Mouse (Mus musculus) granulocyte monocyte progenitor cell, adult 5-6 weeks (primary cell): Measurements from ENCODE around the gene Fkbp11. TPM values are rescaled to one million over a fixed set of nuclear protein-coding genes. Genes with fewer than 3 reads are reported as not detected.
A peak's percentile ranks its signal among the peaks of the same experiment; 100 is the strongest.

Experiments
- ATAC-seq: replicated peaks from 2 replicates; pipeline ENCODE4 v1.8.0; 2016; ENCODE audit warnings: mild to moderate bottlenecking, moderate TSS enrichment, inconsistent platforms; ENCODE audit not compliant: poor library complexity, severe bottlenecking
- total RNA-seq, 2 experiments: library from RNA; stranded (forward) in 1 of 2; stranded (reverse) in 1 of 2; fragments of 200-712, 200-1000 nt in 1 of 2; fragments of >200 nt in 1 of 2; fragmentation: Nextera tagmentation in 1 of 2; gene quantifications; 2 replicates each; pipeline ENCODE4 v1.2.3; 2014 to 2017

Fkbp11 gene
- total RNA-seq, 2 experiments from 2014 or later: 37.6 to 63.8 TPM

DNA sequence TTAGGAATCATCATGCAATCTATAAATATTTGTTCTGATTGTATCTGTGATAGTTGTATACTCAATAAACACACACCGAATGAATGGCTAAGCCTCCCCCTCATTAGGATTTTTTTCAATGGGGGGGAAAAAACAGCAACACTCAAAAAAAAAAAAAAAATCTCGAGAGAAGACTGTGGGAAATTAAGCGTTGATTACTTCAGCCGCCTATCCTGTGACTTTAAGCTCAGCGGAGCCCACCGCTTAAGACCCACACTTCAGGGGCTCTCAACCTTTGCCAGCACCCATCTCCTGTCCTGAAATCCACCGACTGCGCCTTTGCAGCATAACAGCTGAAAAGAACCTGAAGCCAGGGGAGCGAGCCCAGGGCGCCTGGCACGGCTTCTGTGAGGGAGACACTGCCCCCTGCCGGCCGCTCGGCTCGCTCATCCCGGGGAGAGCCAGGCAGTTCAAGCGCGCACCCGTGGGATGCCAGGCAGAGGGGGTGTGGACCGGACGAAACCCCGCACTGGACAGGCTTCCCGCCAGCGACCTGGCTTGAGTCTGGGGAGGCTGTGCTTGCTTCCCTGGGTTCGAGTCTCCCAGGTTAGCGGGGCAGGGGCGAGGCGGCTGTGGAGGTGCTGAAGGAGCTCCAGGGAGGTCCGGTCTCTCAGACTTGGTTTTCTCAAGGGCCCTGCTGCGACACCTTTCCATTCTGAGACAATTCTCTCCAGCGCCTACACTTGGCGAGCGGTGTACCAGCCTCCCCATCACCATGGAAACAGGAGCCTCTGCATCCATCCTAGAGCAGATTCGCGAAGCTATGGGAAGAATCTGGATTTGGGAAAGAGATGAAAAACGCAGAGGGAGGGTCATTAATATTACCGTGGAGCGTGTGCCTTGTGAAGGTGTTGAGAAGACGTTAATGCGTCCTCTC is 28.6 kb downstream of the Fkbp11 start:
- ATAC-seq: peak; percentile 99

DNA sequence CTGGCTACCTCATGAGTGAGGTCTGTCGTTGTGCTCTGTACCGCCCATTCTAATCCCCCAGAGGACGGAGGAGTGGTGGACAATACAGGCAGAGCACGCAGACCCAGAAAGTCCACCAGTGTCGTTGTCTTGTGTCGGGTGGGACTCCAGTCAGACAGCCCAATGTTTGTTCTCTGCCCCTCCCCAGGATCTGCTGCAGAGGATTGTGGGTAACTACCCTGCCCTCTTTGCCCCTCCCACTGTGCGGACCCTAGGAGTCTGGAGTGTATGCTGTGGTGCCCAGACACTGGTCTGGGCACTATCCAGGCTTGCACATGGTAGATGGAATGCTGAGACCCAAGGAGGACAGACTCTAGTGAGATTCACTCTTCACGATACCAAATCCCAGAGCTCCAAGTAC is 31.8 kb downstream of the Fkbp11 start:
- no peak for ATAC-seq

DNA sequence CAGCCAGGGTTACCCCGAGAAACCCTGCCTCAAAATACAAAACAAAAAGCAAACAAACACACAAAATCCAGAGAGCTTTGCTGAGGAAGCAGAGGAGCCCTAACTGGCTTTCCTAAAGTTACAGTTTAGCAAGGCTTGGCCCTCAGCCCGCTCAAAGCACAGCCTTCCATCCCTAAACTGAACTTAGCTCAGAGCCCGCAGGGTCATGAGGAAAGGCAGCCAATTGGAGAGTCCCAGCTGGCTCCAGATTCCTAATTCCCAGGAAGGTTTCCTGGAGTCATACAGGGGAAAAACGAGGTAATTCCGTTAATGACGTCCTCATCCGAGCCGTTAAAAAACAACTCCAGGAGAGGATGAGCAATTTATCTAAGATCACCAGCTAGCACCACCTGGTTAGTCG is 32.3 kb downstream of the Fkbp11 start:
- no peak for ATAC-seq

DNA sequence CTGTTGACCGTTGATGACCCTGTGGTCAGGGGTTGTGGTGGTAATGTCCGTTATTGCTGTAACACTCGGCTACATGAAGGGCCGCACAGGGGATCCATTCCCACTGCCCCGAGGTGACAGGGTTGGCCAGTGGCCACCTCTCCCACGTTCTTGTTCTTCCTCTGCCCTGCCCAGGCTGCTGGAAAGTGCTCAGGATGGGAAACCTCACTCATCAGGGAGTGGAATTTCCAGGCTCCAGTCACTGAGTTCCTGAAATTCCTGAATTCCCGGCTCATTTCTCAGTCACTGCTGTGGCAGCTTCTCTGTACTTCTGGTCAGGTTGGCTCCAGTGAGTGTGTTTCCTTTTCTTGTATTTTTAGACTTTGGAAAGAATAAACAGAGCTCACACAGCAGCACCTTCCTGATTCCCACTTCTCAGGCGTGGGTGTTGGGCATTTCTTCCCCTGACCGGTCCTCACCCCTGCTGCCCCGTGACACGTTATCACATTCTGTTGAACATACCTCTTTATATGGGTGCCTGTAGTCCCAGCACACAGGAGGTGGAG is 35.8 kb downstream of the Fkbp11 start:
- peak; percentile 54 for ATAC-seq

DNA sequence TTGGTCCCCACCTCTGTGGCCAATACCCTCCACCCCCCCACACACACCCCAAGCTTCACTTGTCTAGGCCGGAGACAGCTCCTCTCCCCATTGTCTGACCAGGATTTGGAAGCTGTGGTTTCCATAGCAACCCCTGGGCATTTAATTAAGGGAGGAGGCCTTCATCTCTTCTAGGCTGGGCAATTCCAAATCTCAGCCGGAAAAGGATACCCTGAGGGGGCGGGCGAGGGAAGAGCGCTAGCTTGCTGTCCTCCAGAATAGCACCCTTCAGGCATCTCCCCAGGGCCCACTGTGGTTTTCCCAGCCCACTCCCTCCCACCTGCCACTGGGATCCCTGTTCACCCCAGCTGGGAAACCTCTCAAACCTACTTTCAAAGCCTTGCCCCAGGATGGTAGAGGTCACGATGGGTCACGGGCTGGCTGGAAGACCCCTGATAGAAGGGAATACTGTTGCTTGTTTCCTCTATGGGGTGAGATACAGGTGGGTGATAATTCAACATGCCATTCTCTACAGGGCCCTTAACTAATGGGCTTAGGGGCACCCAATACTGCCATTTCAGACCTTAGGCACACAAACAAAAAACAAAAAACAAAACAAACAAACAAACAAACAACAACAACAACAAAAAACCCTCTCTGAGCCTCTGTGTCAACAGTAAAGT is 36.4 kb downstream of the Fkbp11 start:
- ATAC-seq: no peak

DNA sequence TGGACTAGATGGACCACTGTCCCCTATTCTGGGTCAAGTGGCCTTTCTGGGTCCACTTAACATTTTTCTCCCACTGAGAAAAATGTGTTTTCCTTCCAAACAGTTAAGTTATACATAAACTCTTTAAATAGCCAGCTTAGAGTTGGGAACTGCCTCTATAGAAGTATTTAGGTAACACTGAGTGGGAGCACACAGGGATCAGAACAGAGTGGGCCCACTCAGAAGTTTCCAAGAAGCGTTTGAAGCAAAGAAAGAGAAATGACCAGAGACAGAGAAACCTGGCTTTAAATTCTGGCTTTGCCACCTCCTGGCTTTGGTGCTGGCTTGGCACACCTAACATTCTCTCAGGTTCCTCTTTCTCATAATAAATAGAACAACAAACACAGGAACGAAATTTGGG is 38.3 kb downstream of the Fkbp11 start:
- no peak for ATAC-seq

DNA sequence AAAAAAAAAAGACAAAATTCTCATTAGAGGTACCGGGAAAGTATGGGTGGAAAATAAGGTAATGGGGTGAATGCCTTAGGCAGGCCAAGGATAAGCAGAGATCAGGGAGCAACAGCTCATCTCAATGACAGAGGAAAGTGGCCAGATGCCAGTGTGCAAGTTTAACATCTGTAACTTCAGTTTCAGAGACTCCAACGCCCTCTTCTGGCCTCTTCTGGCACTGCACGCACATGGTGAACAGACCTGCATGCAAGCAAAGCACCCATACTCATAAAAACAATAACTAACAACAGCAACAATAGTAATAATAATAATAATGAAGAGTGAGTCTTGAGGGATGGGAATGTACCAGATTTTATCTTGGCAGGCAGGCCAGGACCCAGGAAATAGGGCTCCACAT is 42.1 kb downstream of the Fkbp11 start:
- ATAC-seq: no peak

DNA sequence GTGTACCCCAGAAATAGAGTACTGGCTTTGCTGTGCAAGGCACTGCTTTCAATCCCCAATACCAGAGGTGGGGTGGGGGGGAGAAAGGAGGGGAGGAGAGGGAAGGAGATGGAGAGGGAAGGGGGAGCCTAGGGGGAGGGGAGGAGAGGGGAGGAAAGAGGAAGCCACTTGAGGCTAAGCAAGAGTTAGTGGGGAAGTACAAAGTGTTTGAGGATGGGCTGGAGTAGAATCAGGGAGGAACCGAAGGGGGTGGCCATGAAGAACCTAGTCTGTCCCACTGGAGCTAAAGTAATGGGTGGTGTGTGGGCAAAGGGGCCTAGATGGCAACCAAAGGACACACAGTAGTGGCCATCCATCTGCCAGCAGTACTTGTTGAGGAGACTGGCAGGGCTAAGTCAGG is 44.3 kb downstream of the Fkbp11 start:
- peak; percentile 78 for ATAC-seq

DNA sequence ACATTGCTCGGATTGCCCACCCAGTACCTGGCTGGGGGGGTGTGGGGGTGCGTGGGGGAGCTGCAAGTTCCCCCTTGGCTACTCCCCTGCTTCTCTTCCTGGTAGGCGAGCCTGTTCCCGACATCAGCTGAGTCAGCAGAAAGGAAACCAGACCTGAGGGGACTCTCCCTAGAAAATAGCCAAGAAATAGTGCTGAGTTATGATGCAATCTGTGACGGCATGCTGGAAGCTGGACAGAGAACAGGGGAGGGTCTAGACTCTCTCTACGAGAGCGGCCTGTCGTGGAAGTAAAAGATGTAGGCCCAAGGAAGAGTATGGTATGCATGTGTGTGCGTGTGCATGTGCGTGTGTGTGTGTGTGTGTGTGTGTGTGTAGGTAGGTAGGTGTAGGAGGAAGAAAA is 44.8 kb downstream of the Fkbp11 start:
- peak; percentile 85 for ATAC-seq

DNA sequence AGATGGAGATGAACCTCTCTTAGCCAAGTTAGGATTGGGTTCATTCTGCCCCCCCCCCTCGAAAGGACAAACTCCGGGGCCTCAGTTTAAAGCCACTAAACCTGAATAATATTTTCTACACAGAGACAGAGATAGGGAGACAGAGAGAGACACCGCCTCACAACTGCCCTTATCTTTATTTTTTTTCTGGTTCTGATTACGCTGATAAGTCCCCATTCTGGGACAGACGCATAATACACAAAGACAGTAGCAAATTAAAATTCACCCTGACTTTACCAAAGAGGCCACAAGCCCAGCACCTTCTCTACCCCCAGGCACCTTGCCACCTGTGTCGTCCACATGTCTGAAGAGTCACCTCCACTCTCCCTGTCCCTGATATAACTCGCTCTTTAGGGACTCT is 46.4 kb downstream of the Fkbp11 start:
- ATAC-seq: no peak

DNA sequence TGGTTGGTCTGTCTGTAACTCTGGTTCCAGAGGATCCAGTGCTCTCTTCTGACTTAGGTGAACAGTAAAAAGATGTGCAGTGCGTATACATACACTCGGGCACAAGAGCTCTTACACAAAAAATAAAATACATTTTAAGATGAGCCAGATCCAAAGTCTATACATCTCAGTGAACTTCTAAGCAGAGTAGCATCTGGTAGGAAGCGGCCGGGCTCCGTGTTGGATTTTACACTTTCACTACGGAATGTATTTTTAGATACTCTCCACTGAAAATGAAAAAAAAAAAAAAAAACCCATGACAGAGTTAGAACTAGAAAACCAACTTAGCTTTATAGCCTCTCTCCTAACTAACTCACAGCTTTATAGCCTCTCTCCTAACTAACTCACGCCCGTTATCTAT is 47.3 kb downstream of the Fkbp11 start:
- ATAC-seq: no peak

DNA sequence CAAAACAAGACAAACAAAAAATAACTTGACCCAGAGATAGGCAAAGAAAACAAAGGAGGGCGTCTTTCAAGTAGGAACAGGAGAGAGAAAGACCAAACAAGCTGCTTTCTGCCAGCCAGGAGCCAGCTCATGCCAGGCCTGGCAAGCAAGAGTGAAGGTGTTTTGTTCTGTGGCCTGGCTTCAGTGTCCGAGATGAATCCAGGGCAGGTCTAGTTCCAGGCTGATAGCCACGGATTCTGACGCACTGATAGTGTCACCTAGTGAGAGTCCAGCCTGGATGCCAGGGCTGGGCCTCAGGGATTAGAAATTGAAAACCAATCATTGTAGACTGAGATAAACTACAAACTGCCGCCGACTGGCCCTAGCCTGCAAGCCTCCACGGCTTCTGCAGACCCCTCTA is 50.0 kb downstream of the Fkbp11 start:
- no peak for ATAC-seq

DNA sequence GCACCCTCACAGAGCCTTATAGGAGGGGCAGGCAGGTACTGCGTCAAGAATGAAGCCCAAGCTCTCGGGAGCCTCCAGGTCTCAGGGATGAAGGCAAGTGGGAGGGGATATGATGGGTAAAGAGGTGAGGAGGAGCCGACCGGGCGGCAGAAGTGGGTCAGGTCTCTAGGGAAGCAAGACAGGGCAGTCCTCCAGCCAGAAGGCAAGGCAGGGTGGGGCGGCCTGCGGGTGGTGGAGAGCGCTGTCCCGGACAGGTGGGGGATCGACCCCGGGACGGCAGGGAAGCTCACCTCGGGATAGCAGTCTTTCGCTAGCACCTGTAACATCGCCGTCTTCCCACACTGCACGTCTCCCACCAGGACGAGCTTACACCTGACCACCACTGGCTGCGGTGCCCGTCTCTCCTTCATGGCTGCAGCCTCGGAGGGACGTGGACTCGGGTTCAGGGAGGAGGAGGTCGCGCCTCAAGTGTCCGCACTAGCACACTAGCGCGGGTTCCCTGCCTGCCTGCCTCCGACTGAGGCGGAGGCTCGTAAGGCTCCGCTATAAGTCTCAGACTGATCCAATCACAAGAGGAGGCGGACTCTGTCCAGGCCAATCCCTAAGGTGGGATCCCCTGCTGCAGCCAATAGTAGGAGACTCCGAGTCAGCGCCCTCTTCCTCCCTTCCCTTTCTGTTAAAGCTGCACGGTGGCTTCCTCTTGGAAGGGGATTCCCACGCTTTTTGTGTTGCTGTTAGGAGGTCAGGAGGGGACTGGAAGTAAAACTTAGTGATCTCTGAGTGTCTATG is 50.9 kb downstream of the Fkbp11 start, which contains the start of gene Rnd1:
TSS of gene Rnd1 (minus strand) at position 522 of the 789 bp plus-strand sequence.
- peak; percentile 93 for ATAC-seq

DNA sequence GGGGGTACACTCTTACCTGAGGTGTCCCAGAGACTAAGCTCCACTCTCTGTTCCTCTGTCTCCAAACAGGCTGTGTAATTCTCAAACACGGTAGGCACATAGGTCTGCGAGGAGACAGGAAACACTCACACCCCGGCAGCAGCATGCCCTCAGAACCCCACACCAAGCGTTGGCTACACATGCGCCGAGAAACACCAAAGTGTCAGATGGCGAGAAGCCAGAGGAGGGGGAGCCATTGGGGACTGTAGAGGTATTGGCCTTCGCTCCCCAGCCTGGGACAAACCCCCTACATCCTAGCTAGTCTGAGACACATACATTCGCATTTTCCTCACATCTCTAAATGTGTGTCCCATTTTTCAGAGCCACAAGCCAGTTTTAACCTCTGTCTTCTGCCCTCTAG is 51.5 kb downstream of the Fkbp11 start:
- ATAC-seq: no peak

DNA sequence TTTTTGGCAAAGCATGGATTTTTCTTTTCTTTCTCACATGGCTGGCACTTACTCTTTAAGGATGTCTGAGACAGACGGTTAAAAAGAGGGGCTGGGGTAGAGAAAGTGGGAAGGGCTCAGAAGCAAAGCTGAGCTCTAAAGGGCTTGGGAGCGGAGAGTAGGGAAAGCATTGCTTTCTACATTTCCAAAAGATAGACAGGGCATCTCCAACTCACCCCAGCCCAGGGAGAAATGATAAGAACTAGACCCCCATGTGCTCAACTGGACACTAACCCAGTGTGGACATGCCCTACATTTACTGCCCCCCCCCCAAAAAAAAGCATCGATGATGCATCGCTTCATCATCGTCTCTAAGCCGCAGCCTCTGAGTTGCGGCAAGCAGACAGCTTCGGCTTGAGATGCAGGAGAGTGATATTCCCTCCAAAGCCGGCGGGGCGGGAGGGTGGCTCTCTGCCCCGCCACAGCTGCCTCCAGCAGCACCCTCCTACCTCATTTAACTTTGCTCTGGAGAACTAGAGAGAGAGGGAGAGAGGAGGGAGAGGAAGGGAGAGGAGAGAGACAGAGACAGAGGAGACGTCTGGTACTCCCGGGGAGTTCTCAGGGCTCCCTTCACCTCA is 52.3 kb downstream of the Fkbp11 start:
- no peak for ATAC-seq

DNA sequence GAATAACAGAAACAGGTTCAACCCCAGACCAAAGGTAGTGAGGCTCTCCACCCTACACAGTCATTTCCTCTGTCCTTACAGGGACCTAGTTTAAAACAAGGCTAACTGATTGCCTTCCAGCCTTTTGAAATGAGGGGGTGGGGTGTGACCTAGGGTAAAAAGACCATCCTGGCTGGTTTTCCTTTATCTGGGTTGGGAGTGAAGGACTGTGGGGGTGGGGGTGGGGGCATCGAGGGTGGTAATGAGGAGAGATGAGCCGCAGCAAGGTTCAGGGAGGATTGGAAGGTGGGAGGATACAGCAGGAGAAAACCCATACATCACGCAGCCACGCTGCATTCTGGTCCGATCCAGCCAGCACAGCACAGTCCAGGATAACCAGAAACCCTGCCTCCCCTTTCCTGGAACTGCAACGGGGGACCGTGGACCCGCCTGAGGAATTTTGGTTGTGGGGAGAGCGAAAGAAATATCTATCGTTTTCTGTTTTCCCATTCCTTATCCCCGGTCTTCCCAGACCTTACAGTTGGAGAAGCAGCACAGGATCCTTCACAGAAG is 52.9 kb downstream of the Fkbp11 start:
- ATAC-seq: no peak
